Mouse (Mus musculus) cerebellum, adult 2 months (tissue): ENCODE data around the gene Drd4.

Source experiments
- CTCF ChIP-seq: fragments of 200-500 bp; IDR thresholded peaks from 2 replicates; pipeline ENCODE4 v1.5.1; 2011; ENCODE audit warnings: low read depth, mild to moderate bottlenecking, control low read depth, low read length, moderate library complexity, borderline replicate concordance; ENCODE audit not compliant: insufficient read depth
- POLR2A ChIP-seq: fragments of 200-500 bp; IDR thresholded peaks from 2 replicates; pipeline ENCODE4 v1.6.1; 2011; ENCODE audit warnings: low read length, control low read depth, borderline replicate concordance; ENCODE audit not compliant: insufficient read depth

- TF ChIP-seq CTCF (no peak), POLR2A (no peak)
Observed at GRCm38 (mm10) chr7:141275356-141275755, 16.4 kb upstream of the Drd4 start.
